Mouse (Mus musculus) urinary bladder, adult 18-20 months (tissue): Measurements from ENCODE around the gene Grb2.

ENCODE experiments used
- DNase-seq, 2 experiments: peaks; one replicate each; pipeline ENCODE4 v3.0.0; 2022; ENCODE audit warnings: low spot score in 2 of 2, mixed read lengths in 2 of 2

Grb2 gene

GRCm38 (mm10) chr11:115627705-115628464 is 80.5 kb downstream of the Grb2 start, which contains the start of gene Slc25a19:
TSS of gene Slc25a19 (minus strand) at chr11:115628295.
- DNase-seq, result peak; percentile 96 to 99

- DNase-seq, result no peak
Observed at GRCm38 (mm10) chr11:115626824-115627616, 81.4 kb downstream of the Grb2 start.

GRCm38 (mm10) chr11:115625877-115626276 is 82.5 kb downstream of the Grb2 start:
- no peak for DNase-seq

GRCm38 (mm10) chr11:115623487-115624070 is 84.8 kb downstream of the Grb2 start:
- DNase-seq, result no peak

GRCm38 (mm10) chr11:115619949-115620348 is 88.4 kb downstream of the Grb2 start:
- no peak for DNase-seq

- DNase-seq, result no peak
Observed at GRCm38 (mm10) chr11:115618732-115619516, 89.5 kb downstream of the Grb2 start.

GRCm38 (mm10) chr11:115618001-115618400 is 90.4 kb downstream of the Grb2 start:
- DNase-seq, result no peak

- no peak for DNase-seq
Observed at GRCm38 (mm10) chr11:115616893-115617292, 91.5 kb downstream of the Grb2 start.

- DNase-seq, result peak in 1 of 2 experiments; percentile 34
Observed at GRCm38 (mm10) chr11:115616371-115616770, 92.0 kb downstream of the Grb2 start.

- DNase-seq, result no peak
Observed at GRCm38 (mm10) chr11:115615875-115616274, 92.5 kb downstream of the Grb2 start.

GRCm38 (mm10) chr11:115615108-115615825 is 93.1 kb downstream of the Grb2 start:
- no peak for DNase-seq

- DNase-seq, result no peak
Observed at GRCm38 (mm10) chr11:115614346-115615107, 93.9 kb downstream of the Grb2 start.

GRCm38 (mm10) chr11:115613138-115613945 is 95.1 kb downstream of the Grb2 start:
- DNase-seq, result peak in 1 of 2 experiments; percentile 23

GRCm38 (mm10) chr11:115612410-115613137 is 95.8 kb downstream of the Grb2 start, which contains the start of gene Mif4gd:
TSS of gene Mif4gd (minus strand) at chr11:115612969.
- DNase-seq, result peak; percentile 91 to 100

- DNase-seq, result peak; percentile 69 to 71
Observed at GRCm38 (mm10) chr11:115612059-115612409, 96.4 kb downstream of the Grb2 start.

GRCm38 (mm10) chr11:115611173-115611572 is 97.2 kb downstream of the Grb2 start:
- DNase-seq, result no peak

GRCm38 (mm10) chr11:115609576-115609975 is 98.8 kb downstream of the Grb2 start:
- DNase-seq, result no peak
